In the genomic region with DNA sequence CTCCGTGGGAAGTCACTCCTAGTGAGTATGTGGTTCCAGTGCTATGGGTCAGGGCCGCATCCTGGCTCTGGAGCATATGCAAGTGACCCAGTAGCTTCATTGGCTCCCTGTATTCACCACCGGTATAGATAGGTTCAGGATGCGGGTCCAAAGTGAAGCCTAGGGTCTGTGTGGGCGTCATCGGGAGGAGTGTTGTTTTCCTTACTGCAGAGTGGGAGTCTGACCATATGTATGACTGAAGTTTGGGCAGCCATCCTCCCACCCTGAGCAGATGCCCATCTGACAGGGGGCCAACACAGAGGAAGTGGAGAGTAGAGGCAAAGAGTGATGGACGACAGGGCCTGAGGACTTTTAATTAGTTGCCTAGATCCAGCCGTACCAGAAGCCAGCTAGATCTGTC, we compare ENCODE assay signal across 27 mouse cellular contexts. TPM values are rescaled to one million over a fixed set of nuclear protein-coding genes. Genes with fewer than 3 reads are reported as not detected.
DNase-seq lines count a peak whose midpoint lies in the region; ATAC-seq and TF ChIP-seq lines count a peak whose summit lies in the region.
"Had no signal": no experiment of that assay in that cellular context is flagged by ENCODE, and none has a peak within 500 bp of the region (broad histone marks: within the 10 kb centered on the region; RNA-seq: fewer than 3 reads in every experiment).

No protein-coding gene starts in this region.

- peak; percentile 28 to 73 for DNase-seq in frontal cortex, adult 2 months (ENCODE audit: extremely low spot score in 1 of 2, low spot score in 1 of 2)
- DNase-seq in frontal cortex, postnatal 10 days (ENCODE audit: low spot score in 2 of 2), result no peak
- DNase-seq in layer of hippocampus, adult 8-10 months (ENCODE audit: low spot score in 2 of 2), result peak; percentile 25 to 61
- no peak for DNase-seq in layer of hippocampus, adult 9-10 months (ENCODE audit: low spot score)
- DNase-seq in right cerebral cortex, adult 18-20 months, result peak; percentile 81
- no peak for DNase-seq in right cerebral cortex, postnatal 4 days
- no peak for DNase-seq in stomach, postnatal 0 days (ENCODE audit: low spot score)
- DNase-seq in urinary bladder, postnatal 4 days (ENCODE audit: low spot score in 2 of 2), result no peak
- DNase-seq: adrenal gland, postnatal 36 days; cerebellum, adult 11 months; cerebellum, adult 9-11 months; gastrocnemius, postnatal 10 days; heart, postnatal 4 days; liver; midbrain, embryonic 14.5 days; retina, postnatal 1 day; thymus, postnatal 14 days had no signal

- no peaks in the 10 kb centered on the region for H3K4me1 ChIP-seq in stomach, postnatal 0 days (replicated peaks; ENCODE audit: control insufficient read depth, insufficient read depth)
- H3K4me1 ChIP-seq: embryonic facial prominence, embryonic 15.5 days; heart, embryonic 10.5 days; liver, embryonic 15.5 days; lung, embryonic 15.5 days had no signal

- TF ChIP-seq EP300 in stomach, postnatal 0 days (optimal IDR thresholded peaks at IDR 0.05), result no peak

- H3K27me3 ChIP-seq in stomach, postnatal 0 days (ENCODE audit: control insufficient read depth, insufficient read depth, low read length), result no peaks in the 10 kb centered on the region
- H3K27me3 ChIP-seq: embryonic facial prominence, embryonic 15.5 days; forebrain, embryonic 15.5 days; liver, embryonic 15.5 days; lung, embryonic 15.5 days; megakaryocyte, embryonic 14.5 days; neural tube, embryonic 13.5 days had no signal

- 0 out of 2 replicates have a peak, but pooled peaks have one; percentile 34 for ATAC-seq in stomach, postnatal 0 days (ENCODE audit: low FRiP score, low TSS enrichment)
- ATAC-seq: forebrain, embryonic 15.5 days had no signal

- 79% methylated on average over 8 of the region's 8 CpGs for WGBS in stomach, postnatal 0 days

- H3K9ac ChIP-seq in stomach, postnatal 0 days (ENCODE audit: low read length), result no peak overlapping the region
- H3K9ac ChIP-seq: embryonic facial prominence, embryonic 15.5 days; forebrain, embryonic 15.5 days; hindbrain, embryonic 14.5 days; liver, embryonic 15.5 days; lung, embryonic 15.5 days; neural tube, embryonic 13.5 days had no signal

- no peaks in the 10 kb centered on the region for H3K36me3 ChIP-seq in stomach, postnatal 0 days (ENCODE audit: control insufficient read depth, insufficient read depth, low read length)
- H3K36me3 ChIP-seq: embryonic facial prominence, embryonic 15.5 days; forebrain, embryonic 15.5 days; heart, embryonic 10.5 days; limb, embryonic 10.5 days; liver, embryonic 15.5 days; lung, embryonic 15.5 days; neural tube, embryonic 13.5 days had no signal

- no peak overlapping the region for H3K4me3 ChIP-seq in stomach, postnatal 0 days (ENCODE audit: low read depth, low read length)
- H3K4me3 ChIP-seq: embryonic facial prominence, embryonic 15.5 days; forebrain, embryonic 15.5 days; heart, embryonic 10.5 days; limb, embryonic 10.5 days; liver, embryonic 15.5 days; lung, embryonic 15.5 days; megakaryocyte, embryonic 14.5 days; myocyte; neural tube, embryonic 13.5 days had no signal

- H3K27ac ChIP-seq in stomach, postnatal 0 days (replicated peaks), result 0 out of 2 replicates have a peak overlapping the region, but pooled peaks have one; percentile 8
- H3K27ac ChIP-seq: embryonic facial prominence, embryonic 15.5 days; forebrain, embryonic 15.5 days; heart, embryonic 10.5 days; hindbrain, embryonic 14.5 days; limb, embryonic 10.5 days; liver, embryonic 15.5 days; lung, embryonic 15.5 days; neural tube, embryonic 13.5 days had no signal

- no peaks in the 10 kb centered on the region for H3K9me3 ChIP-seq in stomach, postnatal 0 days (ENCODE audit: control insufficient read depth, low read length)
- H3K9me3 ChIP-seq: embryonic facial prominence, embryonic 15.5 days; forebrain, embryonic 15.5 days; heart, embryonic 10.5 days; limb, embryonic 10.5 days; liver, embryonic 15.5 days; lung, embryonic 15.5 days; megakaryocyte, embryonic 14.5 days; neural tube, embryonic 13.5 days had no signal

- H3K4me2 ChIP-seq in stomach, postnatal 0 days (replicated peaks; ENCODE audit: low read depth), result no peak overlapping the region
- H3K4me2 ChIP-seq: embryonic facial prominence, embryonic 15.5 days; forebrain, embryonic 15.5 days; hindbrain, embryonic 14.5 days; liver, embryonic 15.5 days; lung, embryonic 15.5 days; neural tube, embryonic 13.5 days had no signal

- TF ChIP-seq CTCF in stomach, postnatal 0 days (IDR thresholded peaks at IDR 0.05; ENCODE audit: low read depth), result no peak

RNA-seq across cellular contexts. Expression of a gene that starts 12.8 kb away (rescaled TPM):
- 28.8 and 34.8 TPM in 2 replicates for polyA plus RNA-seq in frontal cortex, adult 2 months (2012; rRNA removed)
- total RNA-seq in layer of hippocampus, adult 8-10 months (2022), result 10 to 100 TPM; 19.7 to 21.4 (median 20.0) TPM
- polyA plus RNA-seq in stomach, postnatal 0 days (2015; fragmentation: Nextera tagmentation; extraction: Ambion mirVana), result 30.4 and 31.8 TPM in 2 replicates

Comparison
In these comparisons a context has a peak if more than half of its experiments do, and no peak if none do; other contexts are left out.
1. DNase-seq: peak in frontal cortex, adult 2 months (2 of 2), layer of hippocampus, adult 8-10 months (2 of 2) and right cerebral cortex, adult 18-20 months (single experiment); none in frontal cortex, postnatal 10 days (0 of 2), layer of hippocampus, adult 9-10 months (single experiment), right cerebral cortex, postnatal 4 days (single experiment), stomach, postnatal 0 days (single experiment) and urinary bladder, postnatal 4 days (0 of 2).